Mouse (Mus musculus): ENCODE measurements around the gene Ins2. TPM values are rescaled to one million over a fixed set of nuclear protein-coding genes. Genes with fewer than 3 reads are reported as not detected.

The Ins2 gene
- polyA plus RNA-seq, 1 experiment from 2014 or later, result not detected

- ATAC-seq (ENCODE audit: low read depth), result peak; percentile 52
- Histone ChIP-seq H3K9ac (ENCODE audit: low read length) (0 out of 2 replicates have a peak within 1 kb of the TSS, but pooled peaks have one; percentile 5), H3K4me3 (ENCODE audit: low read length) (no peak within 1 kb of the TSS), H3K4me1 (replicated peaks; ENCODE audit: control insufficient read depth, insufficient read depth, low read length) (peaks cover 3% of the 10 kb centered on the region; the same call in 1 of the 2 replicates), H3K4me2 (ENCODE audit: low read depth, low read length) (no peak within 1 kb of the TSS), H3K36me3 (ENCODE audit: control insufficient read depth, insufficient read depth, low read length) (peaks cover 6% of the 10 kb centered on the region; the same call in 1 of the 2 replicates), H3K27ac (ENCODE audit: low read length) (no peak within 1 kb of the TSS), H3K9me3 (ENCODE audit: control insufficient read depth, low read length) (peaks cover 23% of the 10 kb centered on the region), H3K27me3 (ENCODE audit: control insufficient read depth, insufficient read depth, low read depth, low read length) (peaks cover 43% of the 10 kb centered on the region)
- 48% methylated on average over 2 of the region's 2 CpGs for WGBS
Measured at GRCm38 (mm10) chr7:142666659-142667058, 76.5 kb downstream of the Ins2 start, which contains the start of gene Igf2. TSS of gene Igf2 (minus strand) at chr7:142666816.

- WGBS, result 73% methylated on average over 4 of the region's 4 CpGs
- Histone ChIP-seq H3K4me2 (ENCODE audit: low read depth, low read length) (no peak overlapping the region), H3K36me3 (ENCODE audit: control insufficient read depth, insufficient read depth, low read length) (peaks cover 6% of the 10 kb centered on the region; the same call in 1 of the 2 replicates), H3K27me3 (ENCODE audit: control insufficient read depth, insufficient read depth, low read depth, low read length) (peaks cover 48% of the 10 kb centered on the region), H3K27ac (ENCODE audit: low read length) (no peak overlapping the region), H3K9ac (ENCODE audit: low read length) (no peak overlapping the region), H3K4me1 (replicated peaks; ENCODE audit: control insufficient read depth, insufficient read depth, low read length) (peaks cover 3% of the 10 kb centered on the region; the same call in 1 of the 2 replicates), H3K4me3 (ENCODE audit: low read length) (no peak overlapping the region), H3K9me3 (ENCODE audit: control insufficient read depth, low read length) (peaks cover 18% of the 10 kb centered on the region)
- ATAC-seq (ENCODE audit: low read depth), result no peak
Measured at GRCm38 (mm10) chr7:142666109-142666508, 77.1 kb downstream of the Ins2 start.

- Histone ChIP-seq H3K4me2 (ENCODE audit: low read depth, low read length) (no peak overlapping the region), H3K9ac (ENCODE audit: low read length) (no peak overlapping the region), H3K9me3 (ENCODE audit: control insufficient read depth, low read length) (peaks cover 14% of the 10 kb centered on the region), H3K27ac (ENCODE audit: low read length) (no peak overlapping the region), H3K4me1 (replicated peaks; ENCODE audit: control insufficient read depth, insufficient read depth, low read length) (peaks cover 3% of the 10 kb centered on the region; the same call in 1 of the 2 replicates), H3K4me3 (ENCODE audit: low read length) (no peak overlapping the region), H3K27me3 (ENCODE audit: control insufficient read depth, insufficient read depth, low read depth, low read length) (peaks cover 55% of the 10 kb centered on the region), H3K36me3 (ENCODE audit: control insufficient read depth, insufficient read depth, low read length) (peaks cover 5% of the 10 kb centered on the region; the same call in 1 of the 2 replicates)
- whole genome bisulfite sequencing, result 66% methylated on average over 5 of the region's 5 CpGs
- no peak for ATAC-seq (ENCODE audit: low read depth)
Measured at GRCm38 (mm10) chr7:142665364-142665763, 77.8 kb downstream of the Ins2 start.

- no peak for ATAC-seq (ENCODE audit: low read depth)
- peaks cover 12% of the 10 kb centered on the region for H3K4me1 ChIP-seq (replicated peaks; ENCODE audit: control insufficient read depth, insufficient read depth, low read length)
- peaks cover 6% of the 10 kb centered on the region; the same call in 1 of the 2 replicates for H3K9me3 ChIP-seq (ENCODE audit: control insufficient read depth, low read length)
- H3K9ac ChIP-seq (ENCODE audit: low read length), result no peak overlapping the region
- H3K27ac ChIP-seq (ENCODE audit: low read length), result no peak overlapping the region
- H3K4me3 ChIP-seq (ENCODE audit: low read length), result peak overlapping the region; percentile 44
- WGBS, result 10% methylated on average over 9 of the region's 9 CpGs
- H3K27me3 ChIP-seq (ENCODE audit: control insufficient read depth, insufficient read depth, low read depth, low read length), result peaks cover 63% of the 10 kb centered on the region
- peaks cover 3% of the 10 kb centered on the region; the same call in 1 of the 2 replicates for H3K36me3 ChIP-seq (ENCODE audit: control insufficient read depth, insufficient read depth, low read length)
- peak overlapping the region; percentile 63 for H3K4me2 ChIP-seq (ENCODE audit: low read depth, low read length)
Measured at GRCm38 (mm10) chr7:142664465-142665029, 78.6 kb downstream of the Ins2 start.

GRCm38 (mm10) chr7:142663931-142664421, 79.2 kb downstream of the Ins2 start:
- peaks cover 69% of the 10 kb centered on the region for H3K27me3 ChIP-seq (ENCODE audit: control insufficient read depth, insufficient read depth, low read depth, low read length)
- no peak overlapping the region for H3K27ac ChIP-seq (ENCODE audit: low read length)

GRCm38 (mm10) chr7:142663151-142663550, 80.0 kb downstream of the Ins2 start:
- no peak overlapping the region for H3K9ac ChIP-seq (ENCODE audit: low read length)
- peak overlapping the region; percentile 63; the same call in 1 of the 2 replicates for H3K4me2 ChIP-seq (ENCODE audit: low read depth, low read length)
- H3K27ac ChIP-seq (ENCODE audit: low read length), result no peak overlapping the region
- no peak overlapping the region for H3K4me3 ChIP-seq (ENCODE audit: low read length)
- peaks cover 75% of the 10 kb centered on the region for H3K27me3 ChIP-seq (ENCODE audit: control insufficient read depth, insufficient read depth, low read depth, low read length)
- peaks cover 16% of the 10 kb centered on the region for H3K4me1 ChIP-seq (replicated peaks; ENCODE audit: control insufficient read depth, insufficient read depth, low read length)
- peaks cover 3% of the 10 kb centered on the region; the same call in 1 of the 2 replicates for H3K36me3 ChIP-seq (ENCODE audit: control insufficient read depth, insufficient read depth, low read length)
- no peaks in the 10 kb centered on the region for H3K9me3 ChIP-seq (ENCODE audit: control insufficient read depth, low read length)
- WGBS, result 42% methylated on average over 5 of the region's 5 CpGs
- ATAC-seq (ENCODE audit: low read depth), result no peak

More at GRCm38 (mm10) chr7:142663931-142664421, 79.2 kb downstream of the Ins2 start:
- H3K4me1 ChIP-seq (replicated peaks; ENCODE audit: control insufficient read depth, insufficient read depth, low read length), result peaks cover 13% of the 10 kb centered on the region
- ATAC-seq (ENCODE audit: low read depth), result no peak
- peaks cover 3% of the 10 kb centered on the region; the same call in 1 of the 2 replicates for H3K36me3 ChIP-seq (ENCODE audit: control insufficient read depth, insufficient read depth, low read length)
- WGBS, result under 1% methylated on average over 51 of the region's 53 CpGs
- peaks cover under 1% of the 10 kb centered on the region; the same call in 1 of the 2 replicates for H3K9me3 ChIP-seq (ENCODE audit: control insufficient read depth, low read length)
- peak overlapping the region; percentile 63 for H3K4me2 ChIP-seq (ENCODE audit: low read depth, low read length)
- H3K4me3 ChIP-seq (ENCODE audit: low read length), result peak overlapping the region; percentile 44
- H3K9ac ChIP-seq (ENCODE audit: low read length), result peak overlapping the region; percentile 64

- peak overlapping the region; percentile 80; the same call in 1 of the 2 replicates for H3K9ac ChIP-seq (ENCODE audit: low read length)
- peak overlapping the region; percentile 56 for H3K4me3 ChIP-seq (ENCODE audit: low read length)
- ATAC-seq (ENCODE audit: low read depth), result no peak
- H3K4me1 ChIP-seq (replicated peaks; ENCODE audit: control insufficient read depth, insufficient read depth, low read length), result peaks cover 21% of the 10 kb centered on the region
- H3K36me3 ChIP-seq (ENCODE audit: control insufficient read depth, insufficient read depth, low read length), result no peaks in the 10 kb centered on the region
- H3K9me3 ChIP-seq (ENCODE audit: control insufficient read depth, low read length), result no peaks in the 10 kb centered on the region
- H3K4me2 ChIP-seq (ENCODE audit: low read depth, low read length), result peak overlapping the region; percentile 76
- H3K27me3 ChIP-seq (ENCODE audit: control insufficient read depth, insufficient read depth, low read depth, low read length), result peaks cover 87% of the 10 kb centered on the region
- no peak overlapping the region for H3K27ac ChIP-seq (ENCODE audit: low read length)
Measured at GRCm38 (mm10) chr7:142661811-142662210, 81.4 kb downstream of the Ins2 start.

GRCm38 (mm10) chr7:142661046-142661445, 82.1 kb downstream of the Ins2 start:
- Histone ChIP-seq H3K9ac (ENCODE audit: low read length) (peak overlapping the region; percentile 80), H3K36me3 (ENCODE audit: control insufficient read depth, insufficient read depth, low read length) (no peaks in the 10 kb centered on the region), H3K27ac (ENCODE audit: low read length) (peak overlapping the region; percentile 87), H3K27me3 (ENCODE audit: control insufficient read depth, insufficient read depth, low read depth, low read length) (peaks cover 91% of the 10 kb centered on the region), H3K4me2 (ENCODE audit: low read depth, low read length) (peak overlapping the region; percentile 76), H3K4me3 (ENCODE audit: low read length) (peak overlapping the region; percentile 56), H3K9me3 (ENCODE audit: control insufficient read depth, low read length) (no peaks in the 10 kb centered on the region), H3K4me1 (replicated peaks; ENCODE audit: control insufficient read depth, insufficient read depth, low read length) (peaks cover 27% of the 10 kb centered on the region)
- no peak for ATAC-seq (ENCODE audit: low read depth)
- WGBS, result 2% methylated on average over 25 of the region's 25 CpGs

- Histone ChIP-seq H3K4me3 (ENCODE audit: low read length) (peak overlapping the region; percentile 56), H3K27me3 (ENCODE audit: control insufficient read depth, insufficient read depth, low read depth, low read length) (peaks cover 91% of the 10 kb centered on the region), H3K4me2 (ENCODE audit: low read depth, low read length) (peak overlapping the region; percentile 76), H3K36me3 (ENCODE audit: control insufficient read depth, insufficient read depth, low read length) (no peaks in the 10 kb centered on the region), H3K9ac (ENCODE audit: low read length) (peak overlapping the region; percentile 80), H3K4me1 (replicated peaks; ENCODE audit: control insufficient read depth, insufficient read depth, low read length) (peaks cover 30% of the 10 kb centered on the region), H3K27ac (ENCODE audit: low read length) (peak overlapping the region; percentile 87), H3K9me3 (ENCODE audit: control insufficient read depth, low read length) (no peaks in the 10 kb centered on the region)
- no peak for ATAC-seq (ENCODE audit: low read depth)
- WGBS, result under 1% methylated on average over 29 of the region's 29 CpGs
Measured at GRCm38 (mm10) chr7:142660651-142660945, 82.6 kb downstream of the Ins2 start.
